Mouse (Mus musculus) E14TG2a.4 (cell line): ENCODE measurements at regions not wholly inside any gene's neighbourhood (a gene's known extent, or its start where the extent isn't known, plus 50 kb on each side); places are given as distances from the start of the nearest gene placed in this dataset.

Source experiments
- CTCF ChIP-seq: conservative IDR thresholded peaks from 2 replicates; pipeline ENCODE4 v1.5.1; 2014; ENCODE audit warnings: low read length
- NANOG ChIP-seq: IDR thresholded peaks from 2 replicates; pipeline ENCODE4 v1.6.1; 2014; ENCODE audit warnings: borderline replicate concordance, low read length, mixed read lengths
- POU5F1 ChIP-seq: IDR thresholded peaks from 2 replicates; pipeline ENCODE4 v1.6.1; 2014; ENCODE audit warnings: low read length, borderline replicate concordance

DNA sequence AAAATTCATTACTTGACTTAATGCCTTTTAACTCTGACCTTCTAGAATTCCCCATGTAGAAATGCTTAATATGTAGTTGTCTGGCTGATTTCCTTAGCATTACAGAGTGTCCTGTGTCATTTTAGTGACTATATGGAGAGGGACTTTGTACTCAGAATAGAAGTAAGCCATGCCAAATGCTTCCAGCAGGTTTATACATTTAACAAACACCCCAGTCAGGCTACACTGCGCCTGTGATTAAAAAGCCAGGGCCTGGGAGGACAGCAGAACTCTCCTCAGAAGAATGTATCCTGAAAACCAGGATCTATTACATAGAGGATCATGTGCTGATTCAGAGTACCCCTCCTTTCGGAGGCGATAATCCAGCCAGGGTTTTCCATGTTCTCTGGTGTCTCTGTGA lies 547.4 kb downstream of the Gm19410 start:
- TF ChIP-seq CTCF: no peak
- no peak for TF ChIP-seq NANOG
- TF ChIP-seq POU5F1: no peak
